Mouse (Mus musculus) hindbrain, embryonic 15.5 days (tissue): ENCODE results near the gene Krtap5-2. TPM values are rescaled to one million over a fixed set of nuclear protein-coding genes. Genes with fewer than 3 reads are reported as not detected.

Experiments
- ATAC-seq: fragments of 200-750 bp; cut with Nextera tagmentation; 2 replicates; pipeline ENCODE4 v1.8.0; 2017; ENCODE audit warnings: low read depth, moderate number of reproducible peaks, moderate TSS enrichment; ENCODE audit not compliant: low FRiP score
- H3K27ac ChIP-seq: fragments of 300-500 bp; sonication (generic); replicated peaks from 2 replicates; pipeline ENCODE4 v1.5.1; 2015; ENCODE audit warnings: mild to moderate bottlenecking, inconsistent platforms
- H3K27me3 ChIP-seq: fragments of 300-500 bp; sonication (generic); 2 replicates; pipeline ENCODE4 v1.6.1; 2015; ENCODE audit warnings: control low read depth, inconsistent platforms
- H3K36me3 ChIP-seq: fragments of 300-500 bp; sonication (generic); 2 replicates; pipeline ENCODE4 v1.6.1; 2015; ENCODE audit warnings: control low read depth, inconsistent platforms
- H3K4me1 ChIP-seq: fragments of 300-500 bp; sonication (generic); replicated peaks from 2 replicates; pipeline ENCODE4 v1.6.1; 2015; ENCODE audit warnings: control low read depth, inconsistent platforms
- H3K4me2 ChIP-seq: fragments of 300-500 bp; sonication (generic); 2 replicates; pipeline ENCODE4 v1.6.1; 2015; ENCODE audit warnings: moderate library complexity, mild to moderate bottlenecking, inconsistent platforms
- H3K4me3 ChIP-seq: fragments of 300-500 bp; sonication (generic); 2 replicates; pipeline ENCODE4 v1.5.1; 2015; ENCODE audit warnings: mild to moderate bottlenecking, inconsistent platforms
- H3K9ac ChIP-seq: fragments of 300-500 bp; sonication (generic); 2 replicates; pipeline ENCODE4 v1.6.1; 2015; ENCODE audit warnings: inconsistent platforms
- H3K9me3 ChIP-seq: fragments of 300-500 bp; sonication (generic); 2 replicates; pipeline ENCODE4 v1.6.1; 2016; ENCODE audit warnings: control low read depth, inconsistent platforms
- WGBS: fragments of 180-500 bp; shearing (Covaris S2); methylation state at CpG from one replicate; pipeline ENCODE4 v1.1.7; 2015; 5-methylcytosine and 5-hydroxymethylcytosine counted together
- polyA plus RNA-seq: library from polyadenylated mRNA; unstranded; fragments of >200 nt; fragmentation: Nextera tagmentation; extraction: Ambion mirVana; gene quantifications from 2 replicates; pipeline ENCODE4 v1.2.1, GENCODE M21; 2015

Krtap5-2 gene
- polyA plus RNA-seq, 1 experiment from 2014 or later: not detected

- H3K36me3 ChIP-seq: no peaks in the 10 kb centered on the region
- H3K27me3 ChIP-seq: no peaks in the 10 kb centered on the region
- no peak overlapping the region for H3K4me2 ChIP-seq
- 62% methylated on average over 4 of the region's 4 CpGs for WGBS
- H3K9ac ChIP-seq: no peak overlapping the region
- ATAC-seq: no peak
- H3K9me3 ChIP-seq: no peaks in the 10 kb centered on the region
- H3K4me1 ChIP-seq: no peaks in the 10 kb centered on the region
- no peak overlapping the region for H3K27ac ChIP-seq
- H3K4me3 ChIP-seq: no peak overlapping the region
Measured at GRCm38 (mm10) chr7:142134206-142134995, 41.4 kb downstream of the Krtap5-2 start.

- Histone ChIP-seq H3K4me3 (no peak overlapping the region), H3K36me3 (no peaks in the 10 kb centered on the region), H3K9me3 (no peaks in the 10 kb centered on the region), H3K27ac (no peak overlapping the region), H3K4me1 (no peaks in the 10 kb centered on the region), H3K27me3 (no peaks in the 10 kb centered on the region), H3K9ac (no peak overlapping the region), H3K4me2 (no peak overlapping the region)
- WGBS: 68% methylated on average over 4 of the region's 4 CpGs
- ATAC-seq: no peak
Measured at GRCm38 (mm10) chr7:142128843-142129242, 47.0 kb downstream of the Krtap5-2 start.

Other genes with a start within 250 kb of the Krtap5-2 start
- gene Brsk2, start 226.3 kb downstream of the Krtap5-2 start, polyA plus RNA-seq: 20.6 and 23.1 TPM in 2 replicates
- 50.8 and 53.4 TPM in 2 replicates for gene Mob2, start 114.9 kb downstream of the Krtap5-2 start, polyA plus RNA-seq
- 117 and 134 TPM in 2 replicates for gene Dusp8, start 80.2 kb downstream of the Krtap5-2 start, polyA plus RNA-seq
- 0.43 TPM in 1 of 2 replicates, not detected in the other for gene Gm45618, start 55.3 kb downstream of the Krtap5-2 start, polyA plus RNA-seq
- not detected in 2 replicates for gene Gm39115, start 40.0 kb downstream of the Krtap5-2 start, polyA plus RNA-seq
- not detected in 2 replicates for gene Gm45337, start 31.4 kb downstream of the Krtap5-2 start, polyA plus RNA-seq
- not detected in 2 replicates for gene Gm29735, start 18.9 kb downstream of the Krtap5-2 start, polyA plus RNA-seq
- gene Gm4553, start 10.3 kb downstream of the Krtap5-2 start, polyA plus RNA-seq: 0.14 TPM in 1 of 2 replicates, not detected in the other
- gene Gm10153, start 14.4 kb upstream of the Krtap5-2 start, polyA plus RNA-seq: not detected in 2 replicates
- gene Krtap5-3, start 25.4 kb upstream of the Krtap5-2 start, polyA plus RNA-seq: not detected in 2 replicates
- not detected in 2 replicates for gene Gm7579, start 35.9 kb upstream of the Krtap5-2 start, polyA plus RNA-seq
- gene Krtap5-5, start 54.0 kb upstream of the Krtap5-2 start, polyA plus RNA-seq: not detected in 2 replicates
- gene Gm40460, start 65.1 kb upstream of the Krtap5-2 start, polyA plus RNA-seq: not detected in 2 replicates
- gene Gm2431, start 82.3 kb upstream of the Krtap5-2 start, polyA plus RNA-seq: not detected in 2 replicates
- gene Gm4559, start 98.4 kb upstream of the Krtap5-2 start, polyA plus RNA-seq: not detected in 2 replicates
- gene Krtap5-1, start 121.1 kb upstream of the Krtap5-2 start, polyA plus RNA-seq: not detected in 2 replicates
- gene Krtap5-4, start 127.5 kb upstream of the Krtap5-2 start, polyA plus RNA-seq: not detected in 2 replicates
- gene Ifitm10, start 197.7 kb upstream of the Krtap5-2 start, polyA plus RNA-seq: 8.4 and 8.7 TPM in 2 replicates
- 1.9 TPM in 1 of 2 replicates, not detected in the other for gene Gm49369, start 206.7 kb upstream of the Krtap5-2 start, polyA plus RNA-seq
- gene Ctsd, start 212.0 kb upstream of the Krtap5-2 start, polyA plus RNA-seq: 300 and 306 TPM in 2 replicates